Mouse (Mus musculus) embryo, embryonic 10.5 days (tissue): ENCODE results near the gene Gpr84.

ENCODE experiments used
- DNase-seq: peaks from one replicate; pipeline ENCODE4 v3.0.0-alpha.2; 2015; ENCODE audit warnings: low spot score

Gpr84 gene

DNA sequence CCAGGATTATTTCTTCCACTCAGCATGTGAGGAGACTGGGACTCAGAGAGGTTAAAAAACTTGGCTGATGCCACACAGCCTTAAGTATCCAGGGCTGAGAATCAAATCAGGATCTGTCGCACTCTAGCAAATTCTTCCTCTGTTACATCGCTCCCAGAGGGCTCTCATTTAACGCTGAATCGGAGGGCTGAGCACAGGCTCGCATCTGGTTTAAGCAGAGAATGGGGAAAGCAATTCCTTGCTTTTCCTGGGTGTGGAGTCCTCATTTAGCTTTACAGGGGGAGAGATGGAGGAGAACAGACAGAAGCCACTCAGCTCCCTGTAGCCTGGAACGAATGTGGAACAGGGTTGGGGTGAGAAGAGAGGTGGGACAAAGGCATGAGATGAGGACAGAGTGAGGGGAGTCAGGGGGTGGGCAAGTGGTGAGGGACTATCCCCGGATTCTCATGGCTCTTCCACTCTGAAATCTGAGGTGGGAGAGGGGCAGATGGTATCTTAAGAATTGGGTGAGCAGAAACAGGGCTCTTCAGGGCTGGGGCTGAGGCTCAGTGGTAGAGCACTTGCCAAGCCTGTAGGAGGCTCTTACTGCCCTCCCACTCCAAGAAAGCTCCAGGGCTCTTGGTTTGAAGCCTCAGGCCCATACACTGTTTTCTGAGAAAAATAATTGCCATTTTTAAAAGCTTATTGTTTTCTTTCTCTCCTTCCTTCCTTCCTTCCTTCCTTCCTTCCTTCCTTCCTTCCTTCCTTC lies 25.2 kb upstream of the Gpr84 start:
- peak; percentile 11 for DNase-seq

GRCm38 (mm10) chr15:103335040-103335439 lies 24.6 kb upstream of the Gpr84 start:
- DNase-seq: no peak

- peak; percentile 79 for DNase-seq
Measured at GRCm38 (mm10) chr15:103334194-103334593, 23.8 kb upstream of the Gpr84 start.

- DNase-seq: no peak
Measured at GRCm38 (mm10) chr15:103333738-103334137, 23.3 kb upstream of the Gpr84 start.

- no peak for DNase-seq
Measured at GRCm38 (mm10) chr15:103333081-103333615, 22.7 kb upstream of the Gpr84 start.

DNA sequence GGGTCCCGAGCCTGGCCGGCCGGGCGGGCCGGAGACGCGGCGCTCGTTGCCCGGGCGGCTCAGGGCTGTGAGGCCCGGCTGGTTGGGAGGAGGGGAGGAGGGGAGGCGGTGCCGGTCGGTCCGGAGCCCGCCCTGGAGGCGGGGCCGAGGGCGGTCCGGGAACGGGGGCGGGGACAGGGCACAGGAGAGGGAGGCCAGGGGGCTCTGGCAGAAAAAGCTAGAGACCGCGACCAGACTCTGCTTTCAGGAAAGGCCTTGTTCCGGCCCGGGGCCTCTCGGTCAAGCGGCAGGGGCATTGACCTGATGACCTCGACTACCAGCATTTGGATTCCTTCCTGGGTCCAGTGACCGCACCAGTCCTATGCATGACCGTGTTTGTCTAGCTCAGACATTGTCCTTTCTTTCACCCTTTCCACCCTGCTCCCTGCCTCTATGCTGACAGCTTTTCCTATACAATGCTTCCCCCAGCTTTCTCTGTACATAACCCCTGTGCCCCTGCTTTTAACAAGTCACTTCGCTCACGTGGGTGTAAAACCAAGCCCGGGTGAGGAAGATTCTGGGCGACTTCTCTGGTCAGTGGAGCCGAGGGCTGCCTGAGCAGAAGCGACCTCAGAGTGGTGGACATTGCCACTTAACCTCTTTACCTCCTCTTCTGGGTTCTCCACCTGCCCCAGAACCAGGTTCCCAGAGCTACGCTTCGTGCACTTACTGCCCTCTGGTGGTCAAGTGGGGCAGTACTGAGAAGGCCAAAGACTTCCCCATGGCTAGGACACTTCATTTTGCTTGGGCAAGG lies 13.2 kb upstream of the Gpr84 start:
- peak; percentile 94 for DNase-seq

GRCm38 (mm10) chr15:103323070-103323454 lies 12.7 kb upstream of the Gpr84 start:
- no peak for DNase-seq

- DNase-seq: no peak
Measured at GRCm38 (mm10) chr15:103322396-103322795, 12.0 kb upstream of the Gpr84 start.

DNA sequence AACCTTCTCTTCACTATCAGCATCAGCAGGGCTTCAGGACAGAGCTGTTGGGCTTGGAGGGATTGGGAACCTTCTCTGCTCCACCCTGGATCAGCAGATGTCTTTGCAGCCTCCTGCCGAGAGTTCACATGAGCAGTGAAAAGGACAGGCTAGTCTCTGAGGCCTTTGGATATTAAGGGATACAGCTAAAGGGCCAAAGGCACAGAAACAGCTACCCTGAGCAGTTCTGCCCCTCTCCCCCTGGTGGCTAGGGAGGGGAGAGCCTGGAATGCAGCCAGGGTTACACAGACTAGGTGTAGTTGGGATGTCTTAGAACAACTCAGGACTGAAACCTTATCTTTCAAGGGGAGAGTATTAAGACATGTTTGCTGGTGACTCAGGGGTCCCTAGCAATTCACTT lies 10.7 kb upstream of the Gpr84 start:
- peak; percentile 60 for DNase-seq

- DNase-seq: no peak
Measured at GRCm38 (mm10) chr15:103318201-103318816, 7.9 kb upstream of the Gpr84 start.

GRCm38 (mm10) chr15:103317731-103318130 lies 7.3 kb upstream of the Gpr84 start:
- no peak for DNase-seq

DNA sequence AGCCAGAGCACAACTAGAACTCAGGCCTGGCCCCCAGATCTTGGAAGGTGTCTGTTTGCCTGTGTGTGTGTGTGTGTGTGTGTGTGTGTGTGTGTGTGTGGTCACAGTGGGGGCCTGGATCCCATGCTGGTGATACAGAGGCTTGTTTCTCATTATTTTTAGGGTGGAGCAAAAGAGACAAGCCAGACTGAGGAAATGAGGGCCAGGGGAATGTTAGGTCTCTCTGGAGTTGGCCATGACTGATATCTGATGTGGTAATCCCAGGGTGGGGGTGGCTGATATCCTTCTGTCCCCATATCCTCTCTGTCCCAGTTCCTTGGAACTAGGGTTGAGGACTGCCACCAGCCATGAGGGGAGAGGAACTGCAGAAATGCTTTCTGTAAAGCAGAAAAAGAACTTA lies 6.7 kb upstream of the Gpr84 start:
- no peak for DNase-seq

DNA sequence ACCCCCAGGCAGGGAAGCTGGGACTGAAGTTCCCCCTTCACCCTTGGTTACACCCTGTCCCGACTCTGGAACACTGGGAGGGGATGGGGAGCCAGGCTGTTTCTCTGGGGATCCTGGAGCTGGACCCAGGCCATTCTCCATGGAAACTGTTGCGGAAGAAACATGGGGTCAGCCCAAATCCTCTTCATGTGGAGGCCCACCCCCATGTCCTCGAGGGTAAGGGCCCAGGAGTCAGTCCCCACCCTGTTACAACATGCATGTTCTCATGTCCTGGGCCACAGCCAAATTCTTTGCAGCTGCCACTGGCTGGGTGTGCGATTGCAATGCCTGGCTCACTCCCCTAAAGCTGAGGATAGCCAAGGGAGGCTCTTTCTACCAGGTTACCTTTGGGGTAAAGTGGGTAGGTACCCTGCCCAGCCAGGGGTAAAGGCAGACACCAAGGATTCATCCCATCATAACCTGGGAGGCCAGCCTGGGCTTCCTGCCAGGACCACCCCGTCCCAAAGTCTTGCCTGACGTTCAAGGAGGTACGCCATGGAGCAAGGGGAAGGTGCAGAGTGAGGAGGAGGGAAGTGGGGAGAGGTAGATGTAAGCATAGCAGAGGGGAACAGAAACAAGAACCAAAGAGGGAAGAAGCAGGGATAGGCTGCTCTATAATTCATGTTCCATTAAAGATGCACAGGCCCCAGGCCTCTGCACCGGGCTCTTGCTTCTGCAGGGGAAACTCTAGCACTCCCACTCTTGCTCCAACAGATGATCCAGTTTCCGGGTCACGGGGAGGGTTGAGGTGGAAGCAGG lies 5.8 kb upstream of the Gpr84 start:
- no peak for DNase-seq

GRCm38 (mm10) chr15:103315011-103315502 lies 4.6 kb upstream of the Gpr84 start:
- DNase-seq: peak; percentile 86

DNA sequence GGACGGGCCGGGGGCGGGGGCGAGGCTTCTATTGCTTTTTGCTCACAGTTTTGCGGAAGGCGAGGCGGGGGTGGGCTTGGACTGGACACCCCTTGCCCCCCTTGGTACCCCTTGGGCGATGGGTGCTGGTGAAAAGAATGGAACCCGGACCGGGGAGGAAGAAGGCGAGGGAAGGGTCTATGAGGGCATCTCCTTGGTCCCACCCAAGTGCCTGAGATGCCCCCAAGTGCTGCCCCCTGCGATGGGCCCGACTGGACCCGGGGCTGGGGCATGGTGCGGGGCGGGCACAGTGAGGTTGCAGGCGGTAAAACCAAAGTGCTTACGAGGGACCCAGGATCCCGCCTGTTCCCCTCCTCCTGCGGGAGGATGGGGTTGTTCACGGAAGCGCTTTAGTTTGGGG lies 3.8 kb upstream of the Gpr84 start:
- no peak for DNase-seq

GRCm38 (mm10) chr15:103313495-103314095 lies 3.2 kb upstream of the Gpr84 start:
- peak; percentile 94 for DNase-seq

DNA sequence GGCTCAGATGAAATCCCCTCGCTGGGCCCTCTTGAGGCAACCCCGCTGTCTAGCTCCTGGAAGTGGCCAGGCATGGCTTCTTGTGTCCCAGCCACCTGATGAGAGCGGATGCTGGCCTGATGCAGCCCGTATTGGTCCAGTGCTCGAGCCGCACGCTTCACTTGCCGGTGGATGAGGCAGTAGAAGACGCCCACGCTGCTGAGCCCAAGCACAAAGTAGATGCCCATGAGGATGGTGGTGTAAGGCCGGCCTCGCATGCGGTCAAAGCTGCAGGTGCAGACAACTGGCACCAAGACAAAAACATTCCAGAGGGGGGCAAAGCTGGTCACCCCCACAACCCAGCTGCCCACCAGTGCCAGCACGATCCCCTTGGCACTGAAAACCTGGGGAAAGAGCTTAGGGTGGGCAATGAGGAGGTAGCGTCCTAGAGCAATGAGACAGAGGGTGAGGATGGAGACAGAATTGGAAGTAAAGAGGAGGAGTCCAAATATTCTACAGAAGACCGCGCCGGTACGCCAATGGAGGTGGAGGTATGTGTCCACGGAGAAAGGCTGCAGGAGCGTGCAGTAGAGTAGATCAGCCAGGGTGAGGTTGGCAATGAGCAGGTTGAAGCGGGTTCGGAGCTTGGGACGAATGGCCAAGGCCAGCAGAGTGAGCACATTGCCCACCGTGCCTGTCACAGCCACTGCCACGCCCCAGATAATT lies 1.4 kb downstream of the Gpr84 start:
- no peak for DNase-seq

DNA sequence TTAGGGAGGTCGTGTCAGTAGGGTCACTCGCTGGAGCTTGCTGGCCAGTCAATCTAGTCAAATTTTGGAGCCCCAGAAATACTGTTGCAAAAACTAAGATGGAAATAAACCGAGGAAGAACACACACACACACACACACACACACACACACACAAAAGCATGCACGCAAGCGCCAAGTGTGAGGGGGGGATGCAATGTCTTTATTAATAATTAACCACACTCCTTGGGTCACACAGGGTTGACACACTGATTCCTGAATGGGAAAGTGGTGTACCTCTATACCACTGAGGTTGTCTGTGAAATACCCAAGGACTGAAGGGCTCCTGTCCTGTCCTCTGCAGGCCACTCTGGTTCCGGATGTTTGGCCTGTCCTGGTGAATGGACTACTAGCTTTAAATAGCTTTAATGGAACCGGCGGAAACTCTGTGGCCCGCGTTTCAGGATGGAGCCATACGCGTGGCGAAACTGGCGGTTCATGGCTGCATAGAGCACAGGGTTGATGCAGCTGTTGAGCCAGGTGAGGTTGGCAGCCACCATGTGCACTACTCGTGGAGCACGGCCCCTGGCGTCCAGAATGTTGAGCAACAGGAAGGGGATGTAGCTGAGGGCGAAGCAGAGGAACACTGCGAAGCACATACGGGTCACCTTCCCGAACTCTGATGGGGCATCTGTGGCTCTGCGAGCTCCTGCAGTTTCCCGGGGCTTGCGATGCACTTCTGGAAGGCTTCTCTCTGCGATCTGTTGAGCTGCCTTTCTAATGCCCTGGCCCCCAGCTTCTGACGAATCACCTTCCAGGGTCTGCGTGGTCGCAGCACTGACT lies 2.1 kb downstream of the Gpr84 start:
- DNase-seq: no peak

DNA sequence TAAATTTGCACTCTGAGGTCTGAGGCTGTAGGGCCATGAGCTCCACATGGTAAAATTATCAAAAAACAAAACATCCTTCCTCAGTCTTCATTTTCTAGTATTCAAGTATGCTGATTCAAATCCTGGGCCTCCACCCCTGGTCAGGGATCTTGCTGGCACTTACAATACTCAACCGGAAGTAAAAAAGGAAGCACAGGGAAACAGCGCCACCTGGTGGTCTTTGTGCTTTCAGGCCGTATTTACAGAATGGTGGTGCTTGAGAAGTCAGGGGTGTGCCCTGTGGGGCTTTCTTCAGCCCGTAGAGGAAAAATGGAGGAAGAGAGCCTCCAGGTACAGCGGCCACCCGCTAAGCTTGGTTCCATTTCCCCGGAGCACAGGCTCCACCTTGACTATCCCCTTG lies 3.3 kb downstream of the Gpr84 start:
- peak; percentile 99 for DNase-seq
